Mouse (Mus musculus): ENCODE measurements around the gene Slfn14. TPM values are rescaled to one million over a fixed set of nuclear protein-coding genes. Genes with fewer than 3 reads are reported as not detected.
"Not testable (repeated sequence)": the region's sequence is repeated elsewhere in the genome, so short reads cannot be mapped to it uniquely, and the experiment has no call there.

Slfn14 gene
- polyA plus RNA-seq, 1 experiment from 2014 or later, result not detected

DNA sequence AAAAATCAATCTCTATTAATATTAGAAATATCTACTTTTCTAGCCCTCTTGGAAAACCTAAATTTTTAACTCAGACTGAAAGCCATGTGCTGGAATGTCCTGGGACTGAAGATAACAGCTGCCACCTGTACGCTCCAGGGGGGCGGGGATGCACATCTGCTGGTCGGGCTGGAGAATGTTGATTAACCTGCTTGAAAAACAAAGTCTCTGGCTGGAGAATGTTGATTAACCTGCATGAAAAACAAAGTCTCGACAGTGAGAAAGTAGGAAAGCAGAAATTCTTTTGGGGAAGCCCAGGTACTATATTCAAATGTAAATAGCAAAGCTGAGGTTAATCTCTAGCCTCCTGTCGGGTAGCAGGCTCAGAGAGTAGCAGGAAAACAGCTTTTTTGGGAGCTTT, 52.9 kb downstream of the Slfn14 start:
- H3K9ac ChIP-seq (ENCODE audit: low read length); H3K27me3 ChIP-seq (replicated peaks; ENCODE audit: control insufficient read depth, insufficient read depth, low read length); H3K9me3 ChIP-seq (replicated peaks; ENCODE audit: control insufficient read depth, low read length); DNase-seq (ENCODE audit: low spot score); H3K27ac ChIP-seq (ENCODE audit: low read depth, low read length); H3K4me2 ChIP-seq (ENCODE audit: low read length); H3K36me3 ChIP-seq (ENCODE audit: control insufficient read depth, insufficient read depth, low read length); H3K4me1 ChIP-seq (ENCODE audit: control insufficient read depth, insufficient read depth, low read length); H3K4me3 ChIP-seq (ENCODE audit: low read depth, low read length); ATAC-seq: not testable (repeated sequence)
- WGBS, result 27% methylated on average over 5 of the region's 5 CpGs

GRCm38 (mm10) chr11:83230966-83231365, 55.6 kb downstream of the Slfn14 start:
- Histone ChIP-seq H3K36me3 (ENCODE audit: control insufficient read depth, insufficient read depth, low read length) (no peaks in the 10 kb centered on the region), H3K4me3 (ENCODE audit: low read depth, low read length) (no peak overlapping the region), H3K27me3 (replicated peaks; ENCODE audit: control insufficient read depth, insufficient read depth, low read length) (no peaks in the 10 kb centered on the region), H3K27ac (ENCODE audit: low read depth, low read length) (no peak overlapping the region), H3K4me1 (ENCODE audit: control insufficient read depth, insufficient read depth, low read length) (no peaks in the 10 kb centered on the region), H3K9me3 (replicated peaks; ENCODE audit: control insufficient read depth, low read length) (no peaks in the 10 kb centered on the region), H3K9ac (ENCODE audit: low read length) (no peak overlapping the region), H3K4me2 (ENCODE audit: low read length) (no peak overlapping the region)
- WGBS, result 62% methylated on average over 3 of the region's 3 CpGs
- ATAC-seq (no peak), DNase-seq (ENCODE audit: low spot score) (no peak)

DNA sequence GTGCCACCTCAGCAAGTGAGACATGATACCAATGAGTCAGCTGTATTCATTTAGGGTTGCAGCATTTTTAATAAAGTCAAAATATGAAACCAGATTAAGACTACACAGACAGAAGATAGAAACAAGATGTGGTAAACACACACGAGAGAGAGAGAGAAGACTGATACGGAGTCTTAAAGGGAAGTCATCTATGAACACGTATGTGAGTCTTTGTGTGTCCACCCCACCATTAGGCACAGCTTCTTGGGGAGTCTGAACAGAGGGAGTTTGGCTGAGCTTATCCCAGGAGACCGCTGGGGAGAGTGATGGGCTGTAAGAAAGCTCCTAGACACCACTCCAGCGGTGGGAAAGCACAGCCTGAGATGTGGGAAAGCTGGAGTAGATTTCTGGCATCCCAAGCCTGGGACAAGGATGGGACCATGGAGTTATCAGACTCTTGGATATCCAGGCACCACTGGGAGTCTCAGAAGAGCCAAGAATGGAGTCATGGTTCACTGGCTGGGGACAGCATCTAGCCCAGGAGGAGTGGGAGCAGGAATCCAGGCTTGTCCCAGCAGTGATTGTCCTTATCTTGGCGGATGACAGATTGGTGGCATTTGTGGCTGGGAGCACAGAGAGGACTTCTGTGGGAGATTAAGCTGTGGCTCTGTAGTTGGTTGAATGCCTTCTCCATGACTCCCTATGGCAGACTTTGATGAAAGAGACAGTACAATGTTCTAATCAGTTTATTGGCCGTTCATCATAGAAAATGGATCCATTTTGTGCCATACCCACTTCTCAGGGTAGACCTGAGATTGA, 58.4 kb downstream of the Slfn14 start:
- Histone ChIP-seq H3K27ac (ENCODE audit: low read depth, low read length) (no peak overlapping the region), H3K36me3 (ENCODE audit: control insufficient read depth, insufficient read depth, low read length) (no peaks in the 10 kb centered on the region), H3K9ac (ENCODE audit: low read length) (no peak overlapping the region), H3K4me3 (ENCODE audit: low read depth, low read length) (no peak overlapping the region), H3K4me2 (ENCODE audit: low read length) (no peak overlapping the region), H3K9me3 (replicated peaks; ENCODE audit: control insufficient read depth, low read length) (no peaks in the 10 kb centered on the region), H3K27me3 (replicated peaks; ENCODE audit: control insufficient read depth, insufficient read depth, low read length) (no peaks in the 10 kb centered on the region), H3K4me1 (ENCODE audit: control insufficient read depth, insufficient read depth, low read length) (no peaks in the 10 kb centered on the region)
- DNase-seq (ENCODE audit: low spot score) (no peak), ATAC-seq (no peak)
- WGBS, result 90% methylated on average over 7 of the region's 7 CpGs

- ATAC-seq, result no peak
- WGBS, result 89% methylated on average over 9 of the region's 9 CpGs
Observed at GRCm38 (mm10) chr11:83225371-83225960, 61.1 kb downstream of the Slfn14 start.

More at GRCm38 (mm10) chr11:83225371-83225960, 61.1 kb downstream of the Slfn14 start:
- Histone ChIP-seq H3K36me3 (ENCODE audit: control insufficient read depth, insufficient read depth, low read length) (no peaks in the 10 kb centered on the region), H3K4me1 (ENCODE audit: control insufficient read depth, insufficient read depth, low read length) (no peaks in the 10 kb centered on the region), H3K4me2 (ENCODE audit: low read length) (no peak overlapping the region), H3K27me3 (replicated peaks; ENCODE audit: control insufficient read depth, insufficient read depth, low read length) (no peaks in the 10 kb centered on the region), H3K27ac (ENCODE audit: low read depth, low read length) (no peak overlapping the region), H3K9ac (ENCODE audit: low read length) (no peak overlapping the region), H3K4me3 (ENCODE audit: low read depth, low read length) (no peak overlapping the region), H3K9me3 (replicated peaks; ENCODE audit: control insufficient read depth, low read length) (no peaks in the 10 kb centered on the region)
- no peak for DNase-seq (ENCODE audit: low spot score)

Other genes starting within 250 kb of the Slfn14 start
- 1.1 and 1.4 TPM in 2 replicates for gene Slfn2, start 221.6 kb downstream of the Slfn14 start, polyA plus RNA-seq (2014; fragmentation: Nextera tagmentation; extraction: Ambion mirVana)
- gene Slfn1, start 169.9 kb downstream of the Slfn14 start, polyA plus RNA-seq (2014; fragmentation: Nextera tagmentation; extraction: Ambion mirVana), result not detected in 2 replicates
- gene Slfn4, start 111.5 kb downstream of the Slfn14 start, polyA plus RNA-seq (2014; fragmentation: Nextera tagmentation; extraction: Ambion mirVana), result not detected in 2 replicates
- gene Slfn3, start 95.4 kb downstream of the Slfn14 start, polyA plus RNA-seq (2014; fragmentation: Nextera tagmentation; extraction: Ambion mirVana), result 0.25 and 0.28 TPM in 2 replicates
- gene Ap2b1, start 12.3 kb upstream of the Slfn14 start, polyA plus RNA-seq (2014; fragmentation: Nextera tagmentation; extraction: Ambion mirVana), result 107 and 139 TPM in 2 replicates
- gene Pex12, start 15.9 kb upstream of the Slfn14 start, polyA plus RNA-seq (2014; fragmentation: Nextera tagmentation; extraction: Ambion mirVana), result 18.0 and 23.3 TPM in 2 replicates
- gene Rasl10b, start 122.4 kb upstream of the Slfn14 start, polyA plus RNA-seq (2014; fragmentation: Nextera tagmentation; extraction: Ambion mirVana), result 7.9 and 12.3 TPM in 2 replicates
- 0.32 and 0.38 TPM in 2 replicates for gene Gas2l2, start 142.7 kb upstream of the Slfn14 start, polyA plus RNA-seq (2014; fragmentation: Nextera tagmentation; extraction: Ambion mirVana)
- gene 1700020L24Rik, start 151.0 kb upstream of the Slfn14 start, polyA plus RNA-seq (2014; fragmentation: Nextera tagmentation; extraction: Ambion mirVana), result 0.36 TPM in 1 of 2 replicates, not detected in the other
- 1.8 and 2.2 TPM in 2 replicates for gene Mmp28, start 176.3 kb upstream of the Slfn14 start, polyA plus RNA-seq (2014; fragmentation: Nextera tagmentation; extraction: Ambion mirVana)
- 8.1 and 10.2 TPM in 2 replicates for gene Taf15, start 186.4 kb upstream of the Slfn14 start, polyA plus RNA-seq (2014; fragmentation: Nextera tagmentation; extraction: Ambion mirVana)
- not detected in 2 replicates for gene Heatr9, start 235.4 kb upstream of the Slfn14 start, polyA plus RNA-seq (2014; fragmentation: Nextera tagmentation; extraction: Ambion mirVana)
- 0.33 and 0.46 TPM in 2 replicates for gene Ccl5, start 243.8 kb upstream of the Slfn14 start, polyA plus RNA-seq (2014; fragmentation: Nextera tagmentation; extraction: Ambion mirVana)